Mouse (Mus musculus) heart, adult 2 months (tissue): Measurements from ENCODE around the gene Guca1b.

Experiments
- CTCF ChIP-seq: fragments of 200-600 bp; IDR thresholded peaks from 2 replicates; pipeline ENCODE4 v1.8.1; 2022; ENCODE audit warnings: antibody characterized with exemption, mild to moderate bottlenecking, moderate library complexity
- EP300 ChIP-seq: fragments of 200-500 bp; IDR thresholded peaks from 2 replicates; pipeline ENCODE4 v1.6.1; 2011; ENCODE audit warnings: low read depth, low read length, control low read depth; ENCODE audit not compliant: insufficient read depth
- POLR2A ChIP-seq: fragments of 200-500 bp; IDR thresholded peaks from 2 replicates; pipeline ENCODE4 v1.6.1; 2011; ENCODE audit warnings: mild to moderate bottlenecking, low read depth, low read length, control low read depth; ENCODE audit not compliant: insufficient read depth

DNA sequence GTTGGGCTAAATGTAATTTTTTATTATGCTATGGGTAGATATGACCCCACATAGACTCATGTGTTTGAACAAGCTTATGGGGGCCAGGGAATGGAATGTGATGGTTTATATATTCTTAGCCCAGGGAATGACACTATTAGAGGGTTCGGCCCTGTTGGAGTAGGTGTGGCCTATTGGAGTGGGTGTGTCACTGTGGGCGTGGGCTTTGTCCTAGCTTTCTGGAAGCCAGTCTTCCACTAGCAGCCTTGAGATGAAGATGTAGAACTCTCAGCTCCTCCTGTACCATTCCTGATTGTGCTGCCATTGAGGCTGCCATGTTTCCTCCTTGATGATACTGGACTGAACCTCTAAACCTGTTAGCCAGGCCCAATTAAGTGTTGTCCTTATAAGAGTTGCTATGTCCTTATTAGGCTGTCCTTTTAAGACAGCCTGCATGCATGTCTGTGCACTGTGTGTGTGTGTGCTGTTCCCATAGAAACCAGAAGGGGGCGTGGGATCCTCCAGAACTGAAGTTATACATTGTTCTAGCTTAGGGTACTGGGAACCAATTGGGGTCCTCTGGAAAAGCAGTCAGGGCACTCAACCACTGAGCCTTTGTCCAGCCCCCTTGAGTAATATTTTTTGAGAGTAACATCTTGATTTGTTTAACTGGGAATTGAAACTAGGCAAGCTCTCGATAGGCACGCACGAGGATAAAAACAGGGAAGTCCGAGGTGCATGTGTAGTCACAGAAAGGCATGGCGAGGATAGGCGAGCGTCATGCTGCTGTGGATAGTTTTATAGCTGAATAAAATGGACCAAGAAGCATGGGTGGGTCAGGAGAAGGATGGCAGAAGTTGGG, 22.7 kb downstream of the Guca1b start:
- TF ChIP-seq CTCF: no peak
- TF ChIP-seq POLR2A: no peak
- TF ChIP-seq EP300: no peak
